In genomic region chr1:63999481-63999880, GRCm38 (mm10) we compare ENCODE assay signal across 8 mouse cellular contexts.
A peak's percentile ranks its signal among the peaks of the same experiment; 100 is the strongest.
DNase-seq lines count a peak whose midpoint lies in the region.

No protein-coding gene starts in this region.

- peak; percentile 45 for DNase-seq in adrenal gland, postnatal 10 days
- DNase-seq in adrenal gland, adult 8-10 months = no peak
- DNase-seq in layer of hippocampus, adult 9-11 months = peak; percentile 42
- no peak for DNase-seq in layer of hippocampus, postnatal 25 days (ENCODE audit: extremely low spot score in 1 of 2, low spot score in 1 of 2)
- peak; percentile 65 to 66 for DNase-seq in cerebellum, postnatal 36 days
- DNase-seq in lung, postnatal 25 days (ENCODE audit: low spot score) = peak; percentile 6
- DNase-seq in spleen, adult 12 weeks (ENCODE audit: low spot score) = no peak
- no peak for DNase-seq in thymus, postnatal 0 days (ENCODE audit: low spot score)

Comparison
In these comparisons a context has a peak if more than half of its experiments do, and no peak if none do; other contexts are left out.
1. DNase-seq: peak in adrenal gland, postnatal 10 days (single experiment), layer of hippocampus, adult 9-11 months (single experiment), cerebellum, postnatal 36 days (2 of 2) and lung, postnatal 25 days (single experiment); none in adrenal gland, adult 8-10 months (single experiment), layer of hippocampus, postnatal 25 days (0 of 2), spleen, adult 12 weeks (single experiment) and thymus, postnatal 0 days (single experiment).